Mouse (Mus musculus) neutrophil, adult 5-6 weeks (primary cell): Measurements from ENCODE around the gene Prep. TPM values are rescaled to one million over a fixed set of nuclear protein-coding genes. Genes with fewer than 3 reads are reported as not detected.

ENCODE experiments used
- ATAC-seq: fragments of 151-379, 151-347 bp; 2 replicates; pipeline ENCODE4 v1.8.0; 2017; ENCODE audit warnings: mild to moderate bottlenecking, moderate TSS enrichment; ENCODE audit not compliant: insufficient number of reproducible peaks, poor library complexity, low FRiP score, severe bottlenecking; ENCODE audit errors: extremely low read depth
- total RNA-seq: library from RNA; stranded (forward); fragments of 200-1000 nt; gene quantifications from 2 replicates; pipeline ENCODE4 v1.2.3, GENCODE M21; 2017

Prep gene
- total RNA-seq, result 9.5 and 11.2 TPM in 2 replicates

GRCm38 (mm10) chr10:45066931-45067308 is at the start of gene Prep:
Gene Prep, plus strand, starts transcription at chr10:45067203.
- ATAC-seq, result peak; percentile 89

- ATAC-seq, result no peak
Measured at GRCm38 (mm10) chr10:45017352-45017751, 49.7 kb upstream of the Prep start.

GRCm38 (mm10) chr10:45017851-45018250 is 49.2 kb upstream of the Prep start:
- no peak for ATAC-seq

GRCm38 (mm10) chr10:45019418-45019817 is 47.6 kb upstream of the Prep start:
- ATAC-seq, result no peak

- ATAC-seq, result no peak
Measured at GRCm38 (mm10) chr10:45019849-45020248, 47.2 kb upstream of the Prep start.

GRCm38 (mm10) chr10:45020291-45020690 is 46.7 kb upstream of the Prep start:
- no peak for ATAC-seq

- no peak for ATAC-seq
Measured at GRCm38 (mm10) chr10:45025184-45025583, 41.8 kb upstream of the Prep start.

GRCm38 (mm10) chr10:45026935-45027334 is 40.1 kb upstream of the Prep start:
- no peak for ATAC-seq

- ATAC-seq, result peak; percentile 62; the same call in 1 of the 2 replicates
Measured at GRCm38 (mm10) chr10:45045268-45045928, 21.6 kb upstream of the Prep start.

GRCm38 (mm10) chr10:45048158-45048557 is 18.8 kb upstream of the Prep start:
- ATAC-seq, result no peak

GRCm38 (mm10) chr10:45048622-45049021 is 18.4 kb upstream of the Prep start:
- ATAC-seq, result peak; percentile 90

GRCm38 (mm10) chr10:45051125-45051744 is 15.8 kb upstream of the Prep start:
- ATAC-seq, result peak; percentile 69

GRCm38 (mm10) chr10:45058361-45058760 is 8.6 kb upstream of the Prep start:
- no peak for ATAC-seq

GRCm38 (mm10) chr10:45060841-45061240 is 6.2 kb upstream of the Prep start:
- ATAC-seq, result no peak

- peak; percentile 24; the same call in 1 of the 2 replicates for ATAC-seq
Measured at GRCm38 (mm10) chr10:45066131-45066930, 672 bp upstream of the Prep start.

- ATAC-seq, result no peak
Measured at GRCm38 (mm10) chr10:45067436-45067925, 478 bp downstream of the Prep start.

- no peak for ATAC-seq
Measured at GRCm38 (mm10) chr10:45069557-45069956, 2.6 kb downstream of the Prep start.

GRCm38 (mm10) chr10:45070362-45070761 is 3.4 kb downstream of the Prep start:
- ATAC-seq, result no peak

- ATAC-seq, result no peak
Measured at GRCm38 (mm10) chr10:45070929-45071813, 4.2 kb downstream of the Prep start.
